Mouse (Mus musculus) T-cell, adult 2 months (primary cell): ENCODE measurements around the gene Gm5105.

Experiments
- DNase-seq: peaks from one replicate; pipeline ENCODE4 v3.0.0; 2022; ENCODE audit warnings: low spot score

The Gm5105 gene

DNA sequence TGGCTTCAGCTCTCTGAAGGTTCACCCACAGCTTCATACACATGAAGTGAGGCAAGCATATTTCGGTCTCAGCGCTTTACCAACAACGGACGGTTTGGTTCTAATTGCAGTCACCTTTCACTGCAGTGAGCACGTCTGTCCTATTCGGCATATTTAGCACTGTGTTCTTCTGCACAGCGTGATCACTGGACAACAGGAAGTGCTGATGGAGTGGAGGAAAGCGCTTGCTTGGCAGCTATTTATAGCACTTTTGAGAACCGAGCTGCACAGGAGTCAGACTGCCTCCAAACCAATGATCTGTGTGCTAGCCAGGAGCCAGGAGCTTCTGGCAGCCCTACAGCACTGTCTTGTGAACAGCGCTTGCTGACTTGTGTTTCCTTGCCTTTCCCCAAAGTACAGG is 40.9 kb downstream of the Gm5105 start:
- DNase-seq = no peak

DNA sequence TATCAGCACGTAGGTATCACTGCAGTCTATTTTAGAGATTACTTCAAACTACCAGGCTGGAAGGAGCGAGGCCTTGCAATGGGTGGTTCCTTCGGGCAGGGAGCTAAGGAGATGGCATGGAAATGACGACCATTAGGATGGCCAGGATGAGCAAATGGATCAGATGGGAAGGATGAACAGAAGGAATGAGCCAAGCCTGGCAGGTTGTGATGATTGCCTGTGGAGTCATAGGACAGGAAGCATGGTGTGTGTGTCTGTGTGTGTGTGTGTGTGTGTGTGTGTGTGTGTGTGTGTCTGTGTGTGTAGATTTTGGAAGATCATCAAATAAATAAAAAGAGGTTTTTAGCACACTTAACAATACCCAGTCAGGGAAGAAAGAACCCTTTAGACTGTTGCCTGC is 44.5 kb downstream of the Gm5105 start:
- no peak for DNase-seq

DNA sequence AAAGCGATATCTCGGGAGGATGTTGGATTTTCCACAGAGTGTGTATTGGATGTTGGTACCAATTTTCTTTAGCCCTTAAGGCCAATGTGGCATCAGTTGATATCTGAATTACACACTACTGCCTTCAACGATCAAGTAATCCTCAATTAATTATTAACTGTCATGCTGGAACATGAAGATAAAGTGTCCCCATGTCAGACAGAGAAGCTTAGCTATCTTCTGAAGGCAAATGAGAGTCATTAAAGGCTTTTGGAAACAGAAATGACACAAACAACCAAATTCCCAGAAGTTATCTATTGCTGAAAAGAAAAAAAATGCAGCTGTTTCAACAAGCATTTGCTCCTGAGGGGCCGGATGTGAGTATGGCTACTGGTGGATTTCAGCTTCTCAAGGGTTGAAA is 45.2 kb downstream of the Gm5105 start:
- no peak for DNase-seq

DNA sequence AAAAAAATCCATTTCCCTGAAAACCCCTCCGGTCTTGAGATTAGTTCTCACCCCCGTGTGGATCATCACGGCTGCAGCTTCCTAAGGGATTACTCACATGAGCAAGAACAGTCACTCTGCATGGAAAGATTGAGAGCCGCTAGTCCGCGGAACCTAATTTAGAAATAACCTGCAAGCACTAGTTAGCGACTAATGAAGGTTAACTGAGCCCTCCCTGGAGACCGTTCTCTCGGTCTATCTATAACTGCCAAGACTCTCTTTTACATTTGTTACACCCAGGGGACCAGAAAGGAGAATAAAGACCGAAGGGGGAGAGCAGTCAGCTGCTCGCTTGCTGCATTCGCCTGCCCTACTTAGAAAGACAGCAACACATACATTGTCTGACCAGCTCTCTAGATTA is 50.4 kb downstream of the Gm5105 start:
- DNase-seq = no peak

DNA sequence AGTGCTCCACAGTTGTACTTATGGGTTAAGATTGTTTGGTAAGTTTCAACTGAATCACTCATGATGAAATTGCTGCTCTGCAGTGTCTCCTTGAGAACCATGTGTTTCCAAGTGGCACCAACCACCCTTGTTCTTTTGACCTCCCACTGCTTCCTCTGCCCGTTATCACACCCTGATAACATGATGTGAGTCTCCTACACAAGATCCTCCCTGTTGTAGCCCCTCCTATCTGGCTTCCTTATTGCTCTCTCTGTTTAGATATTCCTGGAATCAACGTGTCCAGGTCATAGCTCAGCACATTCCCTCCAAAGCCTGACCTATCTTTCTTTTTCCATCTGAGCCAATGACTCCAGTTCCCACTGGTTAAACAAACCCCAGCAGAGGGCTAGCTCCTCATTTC is 52.5 kb downstream of the Gm5105 start:
- DNase-seq = no peak

DNA sequence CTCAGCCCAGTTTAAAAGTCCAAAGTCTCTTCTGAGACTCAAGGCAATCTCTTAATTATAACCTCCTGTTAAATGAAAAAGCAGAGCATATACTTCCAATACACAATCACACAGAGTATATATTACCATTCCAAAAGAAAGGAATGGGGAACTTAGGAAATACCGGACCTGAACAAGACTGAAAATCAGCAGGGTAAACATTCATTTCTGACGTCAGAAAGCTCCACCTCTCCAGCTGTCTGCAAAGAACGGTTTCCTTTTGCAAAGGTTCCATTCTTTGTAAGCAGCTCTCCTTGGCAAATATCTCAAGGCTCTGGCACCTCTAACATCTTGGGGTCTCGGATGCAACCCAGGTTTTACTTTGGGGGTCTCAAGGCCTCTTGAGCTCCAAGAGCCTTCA is 54.8 kb downstream of the Gm5105 start:
- DNase-seq = no peak

DNA sequence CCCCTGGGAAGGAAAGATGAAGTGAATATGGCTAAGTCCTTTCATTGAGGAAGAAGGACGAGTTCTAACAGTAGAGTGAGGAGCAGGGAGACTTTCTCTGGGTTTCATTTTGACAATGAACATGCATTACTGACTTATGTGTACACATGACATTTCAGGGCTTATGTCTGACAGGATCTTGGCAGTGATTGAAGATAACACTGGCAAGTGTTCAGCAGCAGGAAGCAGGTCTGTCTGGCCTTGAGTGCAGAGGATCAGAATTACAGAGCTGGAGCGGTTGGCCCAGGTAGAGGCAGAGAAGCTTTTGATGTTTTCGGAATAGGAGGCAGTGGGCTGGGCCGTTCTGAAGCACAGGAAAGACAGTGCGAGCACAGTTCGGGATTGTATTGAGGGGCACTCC is 59.0 kb downstream of the Gm5105 start:
- no peak for DNase-seq

DNA sequence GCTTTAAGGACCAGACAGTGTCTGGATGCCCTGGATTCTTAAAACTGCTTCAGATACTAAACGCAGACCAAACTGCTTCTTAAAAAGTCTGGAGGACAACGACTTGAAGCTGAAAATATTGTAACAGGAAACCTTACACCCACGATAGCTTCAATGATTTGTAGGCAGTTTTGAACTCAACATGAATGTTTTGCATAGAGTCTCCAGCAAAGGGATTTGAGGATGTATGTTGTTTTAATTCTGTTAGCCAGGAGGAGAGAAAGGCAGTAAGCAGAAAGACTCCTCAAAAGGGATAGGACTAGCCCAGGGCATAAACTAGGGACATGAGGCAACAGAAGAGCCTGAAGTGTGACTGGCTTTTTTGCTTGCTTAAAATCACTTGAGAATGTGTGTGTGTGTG is 60.3 kb downstream of the Gm5105 start:
- no peak for DNase-seq

DNA sequence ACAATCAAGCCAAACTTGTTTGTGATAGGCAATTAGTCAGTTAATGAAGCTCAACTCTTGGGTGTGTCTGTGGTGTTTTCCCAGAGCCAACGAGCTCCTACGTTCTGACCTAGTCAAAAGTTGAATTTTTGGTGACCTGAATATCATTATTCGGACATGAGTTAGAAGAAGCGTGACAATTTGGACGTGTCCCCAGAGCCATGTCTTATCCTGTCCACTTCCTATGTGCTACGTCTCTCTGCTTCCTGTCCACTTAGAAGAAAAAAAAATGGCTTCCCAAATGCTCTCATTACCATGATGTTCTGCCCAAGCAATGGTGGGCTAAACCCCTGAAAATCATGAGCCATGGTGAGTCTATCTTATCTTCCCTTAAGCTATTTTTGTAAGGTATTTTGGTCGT is 63.9 kb downstream of the Gm5105 start:
- DNase-seq = no peak

DNA sequence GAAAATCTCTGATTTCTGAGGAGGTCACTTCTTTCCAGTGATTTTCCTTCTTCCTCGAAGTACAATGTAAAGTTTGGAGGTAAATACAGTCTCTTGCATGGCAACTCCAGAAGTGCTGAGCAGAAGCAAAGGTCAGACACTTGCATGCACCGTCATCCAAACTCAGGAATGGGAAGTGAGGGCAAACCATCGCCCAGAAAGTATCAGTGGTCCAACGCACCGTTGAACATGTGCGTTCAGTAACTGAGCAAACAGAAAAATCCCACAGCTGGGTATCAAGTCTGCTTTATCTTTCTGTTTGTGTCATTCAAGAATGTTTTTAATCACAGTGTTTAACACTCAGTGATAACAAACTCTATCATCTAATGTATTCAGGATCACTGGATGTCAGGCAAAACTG is 64.6 kb downstream of the Gm5105 start:
- DNase-seq = no peak

DNA sequence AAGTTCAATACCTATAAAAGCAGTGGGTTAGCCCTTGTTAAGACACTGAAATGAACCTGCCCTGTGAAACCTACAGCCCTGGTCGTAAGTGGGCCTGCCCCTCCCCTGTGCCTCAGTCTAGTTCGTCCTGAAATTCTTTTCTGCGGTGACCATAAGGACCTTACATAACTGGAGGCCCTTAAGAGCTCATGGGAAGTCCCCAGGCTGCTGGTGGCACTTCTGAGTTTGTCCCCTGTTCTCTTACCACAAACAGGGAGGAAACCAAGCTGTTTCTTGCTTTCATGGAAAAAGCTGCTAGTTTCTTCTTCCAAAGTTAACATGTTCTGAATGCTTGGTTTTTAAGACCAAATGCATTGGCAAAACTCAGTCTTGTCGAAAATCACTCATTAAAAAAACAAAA is 65.3 kb downstream of the Gm5105 start:
- no peak for DNase-seq

DNA sequence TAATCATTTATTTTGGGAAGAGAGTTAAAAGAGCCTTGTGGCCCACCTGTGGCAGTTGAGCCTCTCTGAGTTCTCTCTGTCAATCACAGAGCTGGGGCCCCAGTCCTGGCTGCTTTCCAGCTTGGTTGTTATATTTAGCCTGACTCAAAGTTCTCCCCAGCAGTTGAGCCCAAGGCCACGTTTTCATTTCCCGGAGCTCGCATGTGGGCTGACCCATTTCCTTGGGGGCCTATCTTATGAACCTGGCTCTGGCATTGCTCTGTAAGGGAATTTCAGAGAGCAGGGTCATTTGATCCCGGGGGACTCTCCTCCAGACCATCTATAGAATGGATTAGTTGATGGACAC is 66.5 kb downstream of the Gm5105 start:
- DNase-seq = no peak

DNA sequence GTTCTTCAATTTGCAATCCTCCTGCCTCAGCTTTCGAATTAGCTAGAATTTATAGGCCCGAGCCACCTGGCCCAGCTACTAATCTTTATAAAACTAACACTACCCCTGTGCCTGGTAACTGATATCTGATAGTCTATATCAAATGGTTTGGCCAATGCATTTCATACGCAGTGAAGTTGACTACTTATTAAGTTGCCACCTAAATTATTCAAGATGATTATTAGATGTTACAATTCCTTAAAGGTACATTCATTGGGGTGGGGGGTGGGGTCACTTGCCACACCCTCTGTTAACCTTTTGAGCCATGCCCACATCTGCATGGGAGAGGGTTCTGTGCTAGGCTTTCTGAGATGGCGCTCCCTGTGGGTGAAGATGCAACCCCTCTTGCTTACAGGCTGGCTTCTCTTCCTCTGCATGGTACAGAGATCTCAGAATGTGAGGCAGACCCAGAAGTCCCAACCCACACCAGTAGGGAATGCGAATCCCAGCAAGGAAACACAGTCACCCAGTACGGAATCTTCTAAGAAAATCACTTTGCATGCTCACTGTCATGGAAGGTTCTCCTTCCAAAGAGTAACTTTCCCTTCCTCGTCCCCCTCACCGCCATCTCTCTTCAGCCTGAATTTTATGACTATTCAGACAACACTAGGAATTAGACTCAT is 67.0 kb downstream of the Gm5105 start:
- no peak for DNase-seq

DNA sequence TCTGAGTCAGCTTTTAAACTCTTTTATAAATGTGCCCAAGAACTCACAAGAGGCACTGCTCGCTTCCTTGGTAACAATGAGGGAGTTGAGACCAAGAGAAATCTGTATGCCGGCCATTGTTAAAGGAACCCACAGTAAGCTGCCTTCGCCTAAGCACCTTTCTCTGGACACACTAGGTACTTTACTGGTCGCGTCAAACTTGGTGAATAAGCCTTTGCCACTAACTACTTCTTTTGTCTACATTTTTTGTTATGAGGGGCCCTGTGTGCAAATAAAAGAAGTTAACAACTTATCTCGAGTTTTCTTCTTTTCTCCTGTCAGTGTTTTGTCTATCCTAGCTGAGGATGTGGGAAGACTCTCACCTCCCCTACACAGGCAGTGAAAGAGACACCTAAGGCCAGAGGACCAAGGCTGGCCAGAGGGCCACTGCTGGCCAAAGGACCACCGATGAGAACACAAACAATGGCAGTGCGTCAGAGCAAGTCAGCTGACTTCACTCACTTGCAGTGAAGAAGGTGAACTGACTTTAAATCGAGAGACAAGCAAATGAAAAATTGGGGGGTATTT is 67.9 kb downstream of the Gm5105 start:
- no peak for DNase-seq
